Mouse (Mus musculus) bone marrow macrophage, adult 2 months (primary cell): ENCODE measurements around the gene Gtpbp4. TPM values are rescaled to one million over a fixed set of nuclear protein-coding genes. Genes with fewer than 3 reads are reported as not detected.
"Not testable (repeated sequence)": the region's sequence is repeated elsewhere in the genome, so short reads cannot be mapped to it uniquely, and the experiment has no call there.

Experiments
- H3K27ac ChIP-seq: 2 replicates; pipeline ENCODE4 v1.5.1; 2012; ENCODE audit warnings: low read depth, low read length; ENCODE audit not compliant: insufficient read depth
- H3K4me1 ChIP-seq: 2 replicates; pipeline ENCODE4 v1.6.1; 2012; ENCODE audit warnings: low read length; ENCODE audit not compliant: control insufficient read depth, insufficient read depth
- H3K4me3 ChIP-seq: 2 replicates; pipeline ENCODE4 v1.5.1; 2012; ENCODE audit warnings: mild to moderate bottlenecking, low read length, moderate library complexity; ENCODE audit not compliant: insufficient read depth
- CTCF ChIP-seq: IDR thresholded peaks from 2 replicates; pipeline ENCODE4 v1.5.1; 2012; ENCODE audit warnings: low read depth, mild to moderate bottlenecking, low read length, moderate library complexity
- POLR2A ChIP-seq: IDR thresholded peaks from 2 replicates; pipeline ENCODE4 v1.6.1; 2012; ENCODE audit warnings: mild to moderate bottlenecking, low read depth, low read length, borderline replicate concordance
- polyA plus RNA-seq: library from polyadenylated mRNA; stranded (reverse); fragments of >200 nt; gene quantifications from 2 replicates; pipeline ENCODE4 v1.2.4, GENCODE M21; 2012; ENCODE audit not compliant: missing spikeins, insufficient read depth, insufficient read length

Gtpbp4 gene
- polyA plus RNA-seq, 1 experiment, result 26.7 TPM

- Histone ChIP-seq H3K4me3 (no peak overlapping the region), H3K27ac (no peak overlapping the region), H3K4me1 (peaks cover 16% of the 10 kb centered on the region)
- TF ChIP-seq CTCF, result no peak
- TF ChIP-seq POLR2A, result no peak
These were observed 23.8 kb upstream of the Gtpbp4 start for GRCm38 (mm10) chr13:9019713-9020112.

GRCm38 (mm10) chr13:9018974-9019587, 23.2 kb upstream of the Gtpbp4 start:
- Histone ChIP-seq H3K4me1 (peaks cover 20% of the 10 kb centered on the region), H3K27ac (no peak overlapping the region), H3K4me3 (no peak overlapping the region)
- TF ChIP-seq POLR2A (no peak), CTCF (no peak)

- Histone ChIP-seq H3K4me3 (no peak overlapping the region), H3K4me1 (peaks cover 12% of the 10 kb centered on the region), H3K27ac (no peak overlapping the region)
- TF ChIP-seq POLR2A, result no peak
- no peak for TF ChIP-seq CTCF
These were observed 21.3 kb upstream of the Gtpbp4 start for GRCm38 (mm10) chr13:9017190-9017589.

- peak overlapping the region; percentile 38 for H3K27ac ChIP-seq
These were observed 18.5 kb upstream of the Gtpbp4 start for GRCm38 (mm10) chr13:9014431-9014830.

GRCm38 (mm10) chr13:9013483-9013882, 17.6 kb upstream of the Gtpbp4 start:
- no peak overlapping the region for H3K27ac ChIP-seq
- TF ChIP-seq POLR2A (no peak), CTCF (no peak)
- peaks cover 12% of the 10 kb centered on the region for H3K4me1 ChIP-seq
- H3K4me3 ChIP-seq, result no peak overlapping the region

More at GRCm38 (mm10) chr13:9014431-9014830, 18.5 kb upstream of the Gtpbp4 start:
- peaks cover 12% of the 10 kb centered on the region for H3K4me1 ChIP-seq
- TF ChIP-seq POLR2A, result no peak
- no peak for TF ChIP-seq CTCF
- H3K4me3 ChIP-seq, result no peak overlapping the region

GRCm38 (mm10) chr13:9011596-9012350, 15.9 kb upstream of the Gtpbp4 start:
- Histone ChIP-seq H3K4me3 (no peak overlapping the region), H3K4me1 (peaks cover 9% of the 10 kb centered on the region), H3K27ac (no peak overlapping the region)
- TF ChIP-seq CTCF, result no peak
- no peak for TF ChIP-seq POLR2A

- Histone ChIP-seq H3K4me1 (no peaks in the 10 kb centered on the region), H3K27ac (no peak overlapping the region), H3K4me3 (no peak overlapping the region)
- TF ChIP-seq POLR2A, result no peak
These were observed 7.4 kb upstream of the Gtpbp4 start for GRCm38 (mm10) chr13:9003306-9003705.

- Histone ChIP-seq H3K27ac (no peak overlapping the region), H3K4me3 (no peak overlapping the region), H3K4me1 (peaks cover 5% of the 10 kb centered on the region)
- TF ChIP-seq CTCF (no peak), POLR2A (no peak)
These were observed 3.6 kb upstream of the Gtpbp4 start for GRCm38 (mm10) chr13:8999464-8999863.

GRCm38 (mm10) chr13:8997221-8997620, 1.3 kb upstream of the Gtpbp4 start:
- not testable (repeated sequence) for H3K27ac ChIP-seq, H3K4me1 ChIP-seq, H3K4me3 ChIP-seq

GRCm38 (mm10) chr13:8995159-8995989, 509 bp downstream of the Gtpbp4 start:
- Histone ChIP-seq H3K27ac (peak overlapping the region; percentile 48), H3K4me3 (peak overlapping the region; percentile 98), H3K4me1 (peaks cover 9% of the 10 kb centered on the region)
- TF ChIP-seq POLR2A (no peak), CTCF (no peak)
